Mouse (Mus musculus): ENCODE measurements at regions not wholly inside any gene's neighbourhood (a gene's known extent, or its start where the extent isn't known, plus 50 kb on each side); places are given as distances from the start of the nearest gene placed in this dataset.
"Not testable (repeated sequence)": the region's sequence is repeated elsewhere in the genome, so short reads cannot be mapped to it uniquely, and the experiment has no call there.

DNA sequence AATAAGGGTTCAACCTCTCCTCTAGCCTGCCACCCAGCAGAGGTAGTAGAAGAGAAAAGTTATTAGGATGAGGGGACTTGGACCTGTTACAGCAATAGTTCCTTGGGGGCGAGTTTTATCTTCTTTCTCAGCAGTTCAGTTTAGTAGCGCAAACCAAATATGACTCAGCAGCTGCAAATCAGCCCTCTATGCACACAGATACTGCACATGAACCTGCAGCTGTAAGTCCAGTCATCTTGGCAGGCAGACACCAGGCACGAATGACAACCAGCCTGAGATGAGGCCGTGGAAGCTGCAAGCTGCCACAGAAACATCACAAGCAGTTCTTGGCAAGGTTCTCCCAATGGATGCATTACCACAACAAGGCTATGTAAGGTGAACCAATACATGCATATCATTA is 327.0 kb upstream of the Akr1e1 start:
- DNase-seq (ENCODE audit: low spot score) = no peak

DNA sequence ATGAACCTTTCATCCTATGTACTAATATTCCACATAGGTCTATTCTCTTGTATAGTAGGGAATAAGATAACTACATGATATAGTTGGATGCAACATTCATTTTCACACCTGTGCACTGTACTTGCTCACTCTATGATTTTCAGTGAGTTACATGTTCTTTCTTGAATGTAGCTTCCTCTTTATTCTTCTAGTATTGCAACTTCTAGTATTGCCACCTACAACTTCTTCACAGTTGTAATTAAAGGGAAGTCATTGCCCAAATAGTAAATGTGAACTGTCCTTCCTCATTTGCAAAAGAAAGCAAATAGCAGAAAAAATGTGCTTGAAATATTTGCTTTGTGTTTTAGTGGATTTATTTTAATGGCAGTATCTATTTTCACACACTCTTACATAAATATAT is 330.9 kb upstream of the Akr1e1 start:
- DNase-seq (ENCODE audit: low spot score) = no peak

DNA sequence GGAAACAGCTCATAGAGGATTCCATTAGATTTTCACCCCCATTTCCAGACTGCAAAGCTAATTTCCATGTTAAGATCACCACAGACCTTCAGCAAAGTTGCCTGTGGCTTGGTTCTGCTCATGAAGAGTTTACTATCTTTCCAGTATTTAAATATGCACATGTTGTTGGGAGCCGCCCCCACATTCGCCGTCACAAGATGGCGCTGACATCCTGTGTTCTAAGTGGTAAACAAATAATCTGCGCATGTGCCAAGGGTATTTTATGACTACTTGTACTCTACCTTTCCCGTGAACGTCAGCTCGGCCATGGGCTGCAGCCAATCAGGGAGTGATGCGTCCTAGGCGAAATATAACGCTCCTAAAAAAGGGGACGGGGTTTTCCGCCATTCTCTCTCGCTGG is 333.5 kb upstream of the Akr1e1 start:
- DNase-seq (ENCODE audit: low spot score) = not testable (repeated sequence)

DNA sequence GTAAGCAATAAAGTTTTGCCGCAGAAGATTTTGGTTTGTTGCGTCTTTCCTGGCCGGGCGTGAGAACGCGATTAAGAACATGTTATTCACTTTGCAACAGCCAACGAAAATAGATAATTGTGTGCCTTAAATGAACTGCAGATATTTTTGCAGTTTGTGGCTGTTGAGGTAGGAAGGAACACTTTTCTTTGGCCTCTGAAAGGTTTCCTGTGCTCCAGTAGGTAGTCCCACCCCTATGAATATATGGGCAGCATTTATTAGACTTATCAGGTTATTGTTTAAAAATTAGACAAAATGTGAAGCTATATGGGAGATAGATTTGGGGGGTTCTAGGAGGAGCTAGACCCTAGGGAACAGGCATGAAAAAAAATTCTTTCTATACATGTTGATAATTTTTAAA is 334.1 kb upstream of the Akr1e1 start:
- DNase-seq (ENCODE audit: low spot score) = no peak

DNA sequence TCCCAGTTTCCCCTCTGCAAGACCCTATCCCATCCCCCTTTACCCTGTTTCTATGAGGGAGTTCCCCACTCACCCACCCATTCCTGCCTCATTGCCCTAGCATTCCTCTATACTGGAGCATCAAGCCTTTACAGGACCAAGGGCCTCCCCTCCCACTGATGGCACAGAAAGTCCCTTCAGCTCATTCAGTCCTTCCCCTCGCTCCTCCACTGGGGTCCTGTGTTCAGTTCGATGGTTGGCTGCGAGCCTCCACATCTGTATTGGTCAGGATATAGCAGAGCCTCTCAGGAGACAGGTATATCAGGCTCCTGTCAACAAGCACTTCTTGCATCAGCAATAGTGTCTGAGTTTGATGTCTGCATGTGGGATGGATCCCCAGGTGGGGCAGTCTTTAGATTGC is 346.4 kb upstream of the Akr1e1 start:
- DNase-seq (ENCODE audit: low spot score) = no peak

DNA sequence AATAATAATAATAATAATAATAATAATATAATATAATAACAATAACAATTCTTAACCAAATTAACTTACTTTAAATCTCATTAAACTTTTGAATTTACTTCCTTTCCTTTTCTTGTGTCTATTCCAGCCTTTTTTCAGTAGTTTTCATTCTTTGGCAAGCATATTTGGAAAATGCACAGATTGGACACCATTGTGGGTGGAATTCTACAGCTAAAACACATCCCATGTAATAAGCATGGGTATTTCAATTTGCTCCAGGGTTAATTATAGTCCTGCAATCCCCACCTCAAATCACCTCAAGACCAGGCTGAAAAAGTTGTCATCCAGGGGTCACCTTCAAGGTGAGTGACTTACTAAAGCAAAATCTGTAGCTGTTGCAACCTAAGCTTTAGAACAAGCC is 355.9 kb upstream of the Akr1e1 start:
- no peak for DNase-seq (ENCODE audit: low spot score)

DNA sequence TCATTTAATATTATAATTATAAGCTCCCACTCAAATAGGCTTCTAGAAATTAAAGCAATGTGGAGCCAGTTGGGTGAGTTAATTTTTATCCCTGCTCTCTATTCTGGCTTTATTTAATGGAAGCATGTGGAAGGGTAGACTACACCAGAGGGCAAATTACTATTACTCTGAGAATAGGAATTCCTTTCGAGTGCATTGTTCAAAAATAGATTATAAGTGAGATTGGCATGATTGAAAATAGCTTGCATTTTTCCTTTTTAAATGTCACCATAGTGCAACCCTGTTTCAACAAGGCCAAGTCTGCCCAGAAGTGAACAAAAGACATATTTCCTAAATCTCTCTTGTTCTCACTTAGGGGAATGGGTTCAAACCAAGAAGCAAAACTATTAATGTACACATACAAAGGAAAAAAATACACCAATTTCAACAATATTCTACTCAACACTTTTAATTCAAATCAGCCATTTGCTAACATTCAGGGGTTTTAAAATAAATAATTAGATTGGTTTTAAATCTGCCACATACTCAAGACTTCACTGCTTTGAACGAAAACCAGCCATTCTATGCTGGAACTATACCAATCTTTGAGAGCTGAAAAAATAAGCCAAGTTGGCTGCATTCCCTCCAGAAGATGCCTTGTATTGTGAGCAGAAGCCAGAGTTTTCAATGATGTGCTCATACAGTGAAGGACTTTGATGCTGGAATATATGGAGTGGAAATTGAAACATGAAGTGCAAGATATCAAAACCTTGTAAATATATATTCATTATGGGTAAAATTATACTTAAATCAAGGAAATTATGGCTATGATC is 361.3 kb upstream of the Akr1e1 start:
- DNase-seq (ENCODE audit: low spot score) = no peak

DNA sequence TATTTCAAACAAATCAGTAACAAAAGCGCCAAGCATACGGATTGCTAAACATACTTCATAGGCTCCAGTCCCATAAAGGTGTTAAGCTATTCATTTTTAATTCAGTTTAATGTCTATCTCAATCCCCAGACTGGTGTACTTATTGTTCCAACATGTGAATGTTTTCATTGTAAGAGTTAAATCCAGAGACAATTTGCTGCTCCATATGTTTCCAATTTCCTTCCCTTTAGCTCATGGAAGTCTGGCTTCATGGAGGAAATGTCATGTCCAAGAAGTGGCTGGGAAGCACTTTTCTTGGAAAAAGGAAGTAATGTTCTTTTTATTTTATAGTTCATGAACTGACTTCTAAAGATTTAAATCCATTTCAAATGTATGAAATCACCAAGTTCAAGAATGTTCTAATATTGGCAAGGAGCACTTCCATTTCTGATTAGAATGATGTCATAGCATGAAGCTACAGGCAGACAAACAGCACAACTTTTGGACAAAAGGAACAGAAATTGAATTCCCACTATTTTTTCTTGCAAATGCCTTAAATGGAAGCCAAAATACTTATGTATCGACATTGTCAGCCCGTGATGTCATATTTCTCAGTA is 362.6 kb upstream of the Akr1e1 start:
- no peak for DNase-seq (ENCODE audit: low spot score)

DNA sequence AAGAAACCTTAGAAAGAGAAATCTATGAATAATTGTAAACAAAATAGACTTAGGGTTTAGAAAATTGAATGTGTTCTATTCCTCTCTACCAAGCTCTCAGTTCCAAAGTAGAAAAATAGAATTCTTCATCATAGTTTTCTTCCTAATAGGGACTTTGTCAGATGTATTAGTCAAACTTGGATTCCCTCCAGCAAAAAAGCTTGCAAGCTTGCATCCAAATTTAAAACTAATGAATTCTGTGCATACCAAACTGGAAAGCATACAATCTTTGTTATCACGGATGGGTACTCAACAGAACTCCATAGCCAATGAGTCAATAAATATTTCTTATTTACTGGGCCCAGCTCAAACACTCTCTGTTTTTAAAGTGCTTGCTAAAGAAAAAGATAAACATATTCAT is 383.9 kb upstream of the Akr1e1 start:
- no peak for DNase-seq (ENCODE audit: low spot score)

DNA sequence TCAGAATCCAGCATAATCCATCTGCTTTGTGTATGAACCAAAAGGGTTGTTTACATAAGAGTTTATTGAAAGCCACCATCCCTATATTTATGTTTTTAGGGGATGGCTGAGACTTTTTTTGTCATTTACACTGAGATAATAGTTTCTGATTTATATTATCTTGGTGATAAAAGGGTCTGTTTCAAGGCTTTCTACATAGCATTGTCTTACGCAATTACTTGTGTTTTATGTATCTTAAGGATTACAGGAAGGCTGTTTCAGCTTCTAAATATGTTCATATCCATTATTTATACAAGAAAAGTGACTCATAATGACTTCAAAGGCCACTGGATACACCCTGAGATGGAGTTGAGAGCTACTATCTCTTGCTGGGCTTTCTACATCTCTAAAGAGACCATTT is 399.3 kb upstream of the Akr1e1 start:
- no peak for DNase-seq (ENCODE audit: low spot score)

DNA sequence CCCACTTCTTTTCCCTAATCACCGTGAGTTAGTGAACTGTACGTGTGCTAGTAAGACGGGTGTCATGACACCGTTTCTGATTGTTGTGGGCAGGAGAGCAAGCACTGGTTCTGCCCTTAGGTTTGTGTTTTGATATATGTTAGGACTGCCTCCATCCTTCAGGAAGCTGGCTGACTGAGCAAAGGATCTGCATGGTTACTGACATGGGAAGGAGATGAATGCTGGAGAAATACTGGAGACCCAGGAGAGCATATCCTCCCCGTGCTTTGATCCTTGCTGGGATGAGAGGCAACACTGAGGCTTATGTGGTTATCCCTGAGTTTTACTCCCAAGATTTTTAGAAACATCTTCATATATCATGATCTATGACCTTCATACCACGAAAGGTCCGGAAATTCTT is 413.5 kb upstream of the Akr1e1 start:
- DNase-seq (ENCODE audit: low spot score) = no peak

DNA sequence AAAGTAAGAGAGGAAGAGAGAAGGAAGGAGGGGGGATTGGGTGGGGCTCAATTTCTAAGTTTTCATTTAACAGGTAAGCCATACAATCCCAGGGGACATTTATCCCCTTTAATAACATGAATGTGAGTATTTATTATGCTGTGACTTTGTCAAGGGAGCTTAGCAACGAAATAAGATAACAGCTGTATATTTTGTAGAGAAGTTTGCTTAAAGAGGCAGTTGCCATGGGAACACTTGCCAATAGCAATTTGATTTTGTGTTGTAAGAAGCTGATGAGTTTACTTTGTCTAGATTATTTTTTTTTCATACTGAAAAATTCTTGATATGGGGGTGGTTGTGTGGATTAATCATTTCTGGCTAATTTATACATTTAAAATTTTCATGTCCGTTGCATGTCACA is 450.9 kb upstream of the Akr1e1 start:
- DNase-seq (ENCODE audit: low spot score) = no peak

DNA sequence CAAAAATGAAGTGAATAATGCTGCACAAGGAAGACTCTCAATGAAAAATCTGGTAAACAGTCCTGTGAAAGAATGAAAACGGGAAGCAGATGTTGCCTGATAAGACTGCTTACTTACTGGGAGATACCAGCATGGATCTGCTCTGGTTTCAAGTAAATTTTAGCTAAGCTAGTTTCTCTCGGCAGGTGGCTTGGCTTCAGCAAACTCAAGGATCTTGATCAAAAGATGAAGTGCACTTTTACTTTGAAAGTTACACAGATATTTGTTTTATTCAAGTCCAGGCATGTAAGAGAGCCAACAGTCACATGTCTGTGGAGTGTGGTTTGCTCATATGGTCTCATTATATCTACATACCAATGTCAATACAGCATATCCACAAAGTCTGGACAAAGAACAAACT is 451.5 kb upstream of the Akr1e1 start:
- no peak for DNase-seq (ENCODE audit: low spot score)

DNA sequence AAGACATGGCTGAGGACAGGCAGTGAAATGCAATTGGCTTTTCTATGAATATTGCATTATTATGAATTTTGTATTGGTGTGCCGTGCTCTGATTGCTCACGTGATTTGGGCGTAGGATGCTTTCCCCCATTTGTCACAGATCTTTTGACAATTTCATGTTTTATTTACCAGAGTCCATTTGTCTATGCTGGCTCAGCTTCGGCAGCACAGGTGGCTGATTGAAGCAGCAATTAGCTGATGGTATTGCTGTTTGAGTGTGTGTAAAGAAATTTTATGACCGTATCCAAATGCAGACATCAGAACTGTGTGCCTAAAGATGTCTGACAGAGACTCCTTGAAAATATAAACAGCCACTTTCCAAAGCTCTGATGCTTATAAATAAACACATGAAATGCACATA is 498.5 kb upstream of the Akr1e1 start:
- no peak for DNase-seq (ENCODE audit: low spot score)

DNA sequence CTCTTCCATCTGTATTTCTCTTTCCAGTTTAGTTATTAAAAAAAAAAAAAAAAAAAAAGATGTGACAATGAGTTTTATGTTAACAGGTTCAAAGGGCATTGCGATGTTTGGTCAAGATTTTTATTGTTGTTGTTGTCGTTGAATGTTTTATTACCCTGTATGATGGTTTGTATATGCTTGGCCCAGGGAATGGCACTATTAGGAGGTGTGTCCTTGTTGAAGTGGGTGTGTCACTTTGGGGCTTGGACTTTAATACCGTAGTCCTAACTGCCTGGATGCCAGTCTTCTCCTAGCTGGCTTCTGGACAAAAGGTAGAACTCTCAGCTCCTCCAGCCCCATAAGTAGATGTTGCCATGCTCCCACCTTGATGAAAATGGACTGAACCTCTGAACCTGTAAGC is 545.9 kb upstream of the Akr1e1 start:
- no peak for DNase-seq (ENCODE audit: low spot score)

DNA sequence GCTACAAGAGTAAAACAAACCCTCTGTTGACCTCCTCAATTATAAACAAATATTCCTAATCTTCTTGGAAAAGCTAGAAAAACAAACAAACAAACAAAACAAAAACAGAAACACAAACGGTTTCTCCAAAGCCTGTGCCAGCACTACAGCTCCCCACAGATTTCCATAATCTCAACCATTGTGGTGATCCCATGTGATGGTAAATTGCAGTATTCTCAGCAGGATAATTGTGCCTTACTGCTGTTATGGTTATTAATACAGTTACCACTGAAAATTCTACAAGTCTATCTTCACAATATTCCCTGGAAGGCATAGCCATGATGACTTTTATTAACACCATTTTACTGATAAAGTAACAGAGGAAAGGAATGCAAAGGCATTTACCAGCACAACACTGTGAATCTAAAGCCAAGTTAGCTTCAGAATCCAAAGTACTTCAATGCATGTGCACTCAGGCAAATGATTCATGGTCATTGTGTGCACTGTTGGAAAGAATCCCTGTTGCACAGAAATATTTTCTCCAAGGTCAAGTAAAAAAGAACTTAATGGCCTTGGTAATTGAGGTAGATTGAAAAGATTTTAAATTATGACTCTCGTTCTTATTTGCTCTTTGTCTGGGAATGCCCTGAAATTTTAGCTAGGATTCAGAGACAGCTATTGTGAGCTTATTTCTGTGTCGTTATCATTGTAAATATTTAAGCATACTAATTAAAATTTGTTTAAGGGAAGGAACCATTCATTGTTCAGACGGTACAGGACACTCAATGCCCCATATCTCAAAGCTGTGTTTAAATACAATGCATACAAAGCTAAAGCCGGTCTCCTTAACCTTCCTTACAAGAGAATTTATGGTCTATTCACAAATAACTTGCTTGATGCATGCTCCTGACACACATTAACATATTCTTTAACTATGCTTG is 551.1 kb upstream of the Akr1e1 start:
- no peak for DNase-seq (ENCODE audit: low spot score)

DNA sequence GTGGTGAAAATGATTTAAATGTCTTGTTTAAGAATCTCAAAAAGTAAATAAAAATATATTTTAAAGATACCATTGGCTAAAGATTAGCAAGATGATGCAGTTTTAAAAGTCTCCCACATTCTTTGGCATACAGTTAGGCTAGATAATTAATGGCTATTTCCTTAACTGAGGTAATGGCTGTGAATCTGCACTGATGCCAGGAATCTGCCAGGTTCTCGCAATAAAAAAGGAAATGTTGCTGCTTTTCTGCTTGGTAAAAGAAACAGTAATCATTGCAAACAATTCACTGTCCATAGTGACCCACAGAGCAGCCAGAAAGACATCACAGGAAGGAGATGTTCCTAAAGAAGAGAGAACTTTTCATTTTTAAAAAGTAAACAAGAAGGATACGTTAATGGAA is 557.7 kb upstream of the Akr1e1 start:
- no peak for DNase-seq (ENCODE audit: low spot score)

DNA sequence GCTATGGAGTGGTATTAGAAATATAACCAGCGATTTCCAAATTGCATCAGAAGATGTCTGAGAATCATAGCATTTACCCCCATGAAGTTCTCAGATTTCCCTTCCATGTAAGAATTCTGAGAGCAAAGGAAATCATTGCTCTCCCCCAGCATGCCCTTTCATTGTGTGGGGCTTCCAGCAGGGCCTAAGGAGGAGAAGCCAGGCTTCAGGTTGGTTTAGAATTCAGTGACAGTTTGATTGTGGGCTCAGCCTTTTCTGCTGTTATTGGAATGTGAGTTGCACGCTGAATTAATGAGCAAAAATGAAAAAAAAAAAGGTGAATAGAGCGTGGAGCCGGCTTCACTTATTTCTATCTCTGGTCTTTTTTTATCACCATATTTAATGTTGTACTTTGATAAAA is 570.0 kb upstream of the Akr1e1 start:
- DNase-seq (ENCODE audit: low spot score) = no peak

DNA sequence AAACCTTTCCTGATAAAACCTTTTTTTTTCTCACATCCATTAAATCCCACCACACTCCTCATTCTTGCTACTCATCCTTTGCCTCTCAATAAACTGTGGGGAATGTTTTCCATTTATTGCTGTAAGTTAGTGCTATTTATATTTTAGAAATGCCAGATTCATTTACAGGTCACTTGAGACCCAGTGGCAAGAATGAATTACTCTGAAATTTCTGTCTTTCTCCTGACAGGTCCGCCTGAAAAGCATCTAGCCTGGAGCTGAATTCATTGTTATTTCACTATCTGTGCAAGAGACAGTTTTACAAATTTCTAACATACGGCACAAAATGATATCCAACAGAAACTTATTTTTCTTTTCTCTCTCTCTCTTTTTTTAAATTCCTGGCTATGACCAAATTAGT is 570.6 kb upstream of the Akr1e1 start:
- DNase-seq (ENCODE audit: low spot score) = no peak

DNA sequence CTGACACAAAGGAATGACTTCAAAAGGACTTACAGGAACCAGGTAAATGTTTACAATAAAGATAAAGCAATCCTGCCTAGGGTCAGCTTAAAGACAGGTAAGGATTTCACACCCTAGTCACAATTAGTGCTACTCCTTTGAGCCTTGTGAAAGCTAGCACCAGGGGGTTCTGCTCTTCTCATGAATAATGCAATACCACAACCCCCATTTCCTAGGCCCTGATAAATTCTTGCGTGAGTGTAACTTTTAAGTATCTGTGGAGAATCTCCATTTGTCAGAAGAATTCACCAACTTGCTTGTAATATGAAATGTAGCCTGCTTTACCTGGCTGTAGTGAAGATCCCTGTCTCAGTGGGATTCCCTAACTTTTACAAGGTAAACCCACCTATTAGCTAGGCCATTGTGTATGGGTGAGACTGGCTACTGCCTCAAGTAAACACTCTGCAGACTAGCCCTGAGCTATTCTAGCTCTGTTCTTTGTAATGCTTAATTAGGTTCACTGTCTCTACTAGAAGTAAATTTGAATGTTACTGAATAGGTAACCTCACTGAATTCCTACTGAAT is 576.3 kb upstream of the Akr1e1 start:
- not testable (repeated sequence) for DNase-seq (ENCODE audit: low spot score)

DNA sequence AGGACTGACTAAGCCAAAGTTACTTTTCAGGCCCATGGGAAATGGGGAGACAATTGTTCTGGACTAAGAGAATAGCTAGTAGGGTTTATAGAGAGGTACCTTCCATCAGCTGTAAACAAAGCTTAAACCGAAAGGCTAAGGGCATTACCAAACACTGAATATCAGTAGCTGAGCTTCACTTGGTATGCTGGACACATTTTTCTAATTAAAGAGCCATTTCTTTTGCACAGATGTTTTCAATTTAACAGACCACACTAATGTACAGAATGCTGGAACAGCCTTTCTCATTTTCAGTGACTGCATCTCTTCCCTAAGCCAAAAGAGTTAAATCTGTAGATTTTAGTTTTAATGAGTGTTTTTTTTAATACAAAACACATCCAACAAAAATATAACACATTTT is 593.8 kb upstream of the Akr1e1 start:
- DNase-seq (ENCODE audit: low spot score) = no peak

DNA sequence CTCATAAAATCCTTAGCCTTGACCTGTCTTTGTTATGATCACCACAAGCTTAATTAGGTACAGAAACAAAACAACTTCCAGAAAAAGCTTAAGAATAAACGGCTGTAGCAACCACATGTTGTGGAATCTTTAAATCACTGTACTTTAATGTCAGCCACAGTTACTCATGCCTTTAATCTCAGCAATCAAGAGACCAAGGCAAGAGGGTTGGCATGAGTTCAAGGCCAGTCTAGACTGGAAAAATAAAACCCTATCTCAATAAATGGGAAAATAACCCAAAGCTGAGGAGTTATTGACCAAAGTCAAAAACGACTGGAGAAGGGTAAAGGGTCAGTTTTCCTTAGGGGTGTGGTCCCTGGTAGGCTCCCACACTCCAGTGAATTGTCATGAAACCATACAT is 595.2 kb upstream of the Akr1e1 start:
- DNase-seq (ENCODE audit: low spot score) = no peak

DNA sequence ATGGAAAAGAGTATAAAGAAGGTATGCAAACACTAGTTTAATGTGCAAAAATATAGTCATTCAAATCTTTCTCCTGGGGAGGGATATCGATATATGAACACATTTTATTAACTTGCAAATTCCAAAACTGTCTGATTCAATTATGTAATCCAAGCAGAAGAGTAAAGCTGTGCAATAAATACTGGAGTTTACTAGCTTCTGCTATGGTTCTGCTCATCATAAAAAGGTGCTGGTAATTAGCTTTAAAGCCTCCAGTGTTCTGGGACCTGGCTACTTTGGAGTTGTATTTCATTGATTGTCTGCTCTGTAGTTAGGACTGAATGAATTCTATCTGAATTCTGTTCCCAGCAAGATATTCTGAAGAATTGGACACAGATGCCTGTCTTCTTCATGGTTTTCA is 602.7 kb upstream of the Akr1e1 start:
- no peak for DNase-seq (ENCODE audit: low spot score)
